Mouse (Mus musculus) thymus, postnatal 10 days (tissue): ENCODE results near the gene Cacnb3.

Source experiments
- DNase-seq, 2 experiments: peaks; one replicate each; pipeline ENCODE4 v3.0.0; 2021; ENCODE audit warnings: low spot score in 2 of 2

Gene Cacnb3

GRCm38 (mm10) chr15:98609331-98610130 is 21.1 kb upstream of the Cacnb3 start, which contains the start of gene Adcy6:
Gene Adcy6 (minus strand): TSS chr15:98610076.
- DNase-seq, result peak; percentile 75 to 78

- DNase-seq, result peak in 1 of 2 experiments; percentile 51
Observed at GRCm38 (mm10) chr15:98610131-98610633, 20.5 kb upstream of the Cacnb3 start.

GRCm38 (mm10) chr15:98612229-98612628 is 18.4 kb upstream of the Cacnb3 start:
- no peak for DNase-seq

- DNase-seq, result no peak
Observed at GRCm38 (mm10) chr15:98614551-98614950, 16.1 kb upstream of the Cacnb3 start.

- DNase-seq, result no peak
Observed at GRCm38 (mm10) chr15:98614971-98615370, 15.7 kb upstream of the Cacnb3 start.

- DNase-seq, result no peak
Observed at GRCm38 (mm10) chr15:98615751-98616150, 14.9 kb upstream of the Cacnb3 start.

- no peak for DNase-seq
Observed at GRCm38 (mm10) chr15:98616362-98617175, 14.1 kb upstream of the Cacnb3 start.

- peak; percentile 48 to 72 for DNase-seq
Observed at GRCm38 (mm10) chr15:98617176-98617537, 13.5 kb upstream of the Cacnb3 start.

GRCm38 (mm10) chr15:98622199-98622598 is 8.4 kb upstream of the Cacnb3 start:
- peak in 1 of 2 experiments; percentile 28 for DNase-seq

GRCm38 (mm10) chr15:98622721-98623120 is 7.9 kb upstream of the Cacnb3 start:
- no peak for DNase-seq

GRCm38 (mm10) chr15:98623361-98623821 is 7.2 kb upstream of the Cacnb3 start:
- DNase-seq, result no peak

GRCm38 (mm10) chr15:98626078-98626477 is 4.6 kb upstream of the Cacnb3 start:
- DNase-seq, result no peak

GRCm38 (mm10) chr15:98626487-98627212 is 4.0 kb upstream of the Cacnb3 start:
- DNase-seq, result no peak

GRCm38 (mm10) chr15:98628589-98629254 is 1.9 kb upstream of the Cacnb3 start:
- no peak for DNase-seq

- DNase-seq, result no peak
Observed at GRCm38 (mm10) chr15:98629464-98629863, 1.2 kb upstream of the Cacnb3 start.

GRCm38 (mm10) chr15:98631493-98631892 is 853 bp downstream of the Cacnb3 start:
- peak; percentile 68 to 93 for DNase-seq

- no peak for DNase-seq
Observed at GRCm38 (mm10) chr15:98632107-98632744, 1.6 kb downstream of the Cacnb3 start.

- DNase-seq, result no peak
Observed at GRCm38 (mm10) chr15:98632921-98633320, 2.3 kb downstream of the Cacnb3 start.

- no peak for DNase-seq
Observed at GRCm38 (mm10) chr15:98633822-98634470, 3.3 kb downstream of the Cacnb3 start.

- DNase-seq, result peak; percentile 69 to 74
Observed at GRCm38 (mm10) chr15:98634541-98635081, 4.0 kb downstream of the Cacnb3 start.
